Mouse (Mus musculus): ENCODE measurements around the gene Dnah7b. TPM values are rescaled to one million over a fixed set of nuclear protein-coding genes. Genes with fewer than 3 reads are reported as not detected.
"Not testable (repeated sequence)": the region's sequence is repeated elsewhere in the genome, so short reads cannot be mapped to it uniquely, and the experiment has no call there.

Gene Dnah7b
- polyA plus RNA-seq, 1 experiment from 2014 or later: 1.3 TPM

- 68% methylated on average over 2 of the region's 2 CpGs for WGBS
- not testable (repeated sequence) for H3K27me3 ChIP-seq (ENCODE audit: control insufficient read depth, insufficient read depth, low read length); H3K27ac ChIP-seq (ENCODE audit: low read length); H3K36me3 ChIP-seq (ENCODE audit: control insufficient read depth, insufficient read depth); H3K4me3 ChIP-seq (ENCODE audit: low read length); H3K4me1 ChIP-seq (ENCODE audit: control insufficient read depth, insufficient read depth, low read length); H3K9ac ChIP-seq (ENCODE audit: low read length); ATAC-seq (replicated peaks; ENCODE audit: extremely low read depth, insufficient read depth, low FRiP score); H3K9me3 ChIP-seq (replicated peaks; ENCODE audit: control insufficient read depth, low read length); H3K4me2 ChIP-seq (ENCODE audit: low read depth, low read length)
Observed at GRCm38 (mm10) chr1:46278057-46278910, 212.2 kb downstream of the Dnah7b start.

- WGBS: 75% methylated on average over 1 of the region's 1 CpGs
- H3K36me3 ChIP-seq (ENCODE audit: control insufficient read depth, insufficient read depth); H3K27me3 ChIP-seq (ENCODE audit: control insufficient read depth, insufficient read depth, low read length); H3K4me2 ChIP-seq (ENCODE audit: low read depth, low read length); H3K27ac ChIP-seq (ENCODE audit: low read length); ATAC-seq (replicated peaks; ENCODE audit: extremely low read depth, insufficient read depth, low FRiP score); H3K4me3 ChIP-seq (ENCODE audit: low read length); H3K9me3 ChIP-seq (replicated peaks; ENCODE audit: control insufficient read depth, low read length); H3K9ac ChIP-seq (ENCODE audit: low read length); H3K4me1 ChIP-seq (ENCODE audit: control insufficient read depth, insufficient read depth, low read length): not testable (repeated sequence)
Observed at GRCm38 (mm10) chr1:46278911-46279565, 212.9 kb downstream of the Dnah7b start.

- H3K4me2 ChIP-seq (ENCODE audit: low read depth, low read length); H3K27ac ChIP-seq (ENCODE audit: low read length); H3K4me1 ChIP-seq (ENCODE audit: control insufficient read depth, insufficient read depth, low read length); H3K36me3 ChIP-seq (ENCODE audit: control insufficient read depth, insufficient read depth); H3K27me3 ChIP-seq (ENCODE audit: control insufficient read depth, insufficient read depth, low read length); H3K9ac ChIP-seq (ENCODE audit: low read length); H3K9me3 ChIP-seq (replicated peaks; ENCODE audit: control insufficient read depth, low read length); H3K4me3 ChIP-seq (ENCODE audit: low read length); ATAC-seq (replicated peaks; ENCODE audit: extremely low read depth, insufficient read depth, low FRiP score): not testable (repeated sequence)
- WGBS: 83% methylated on average over 2 of the region's 2 CpGs
Observed at GRCm38 (mm10) chr1:46294451-46294850, 228.3 kb downstream of the Dnah7b start.

- not testable (repeated sequence) for H3K27me3 ChIP-seq (ENCODE audit: control insufficient read depth, insufficient read depth, low read length); H3K27ac ChIP-seq (ENCODE audit: low read length); H3K9me3 ChIP-seq (replicated peaks; ENCODE audit: control insufficient read depth, low read length); H3K4me2 ChIP-seq (ENCODE audit: low read depth, low read length); H3K9ac ChIP-seq (ENCODE audit: low read length); H3K4me3 ChIP-seq (ENCODE audit: low read length); H3K36me3 ChIP-seq (ENCODE audit: control insufficient read depth, insufficient read depth); ATAC-seq (replicated peaks; ENCODE audit: extremely low read depth, insufficient read depth, low FRiP score); H3K4me1 ChIP-seq (ENCODE audit: control insufficient read depth, insufficient read depth, low read length)
Observed at GRCm38 (mm10) chr1:46325942-46326341, 259.8 kb downstream of the Dnah7b start.

GRCm38 (mm10) chr1:46345301-46345700, 279.2 kb downstream of the Dnah7b start:
- 83% methylated on average over 3 of the region's 3 CpGs for WGBS
- not testable (repeated sequence) for H3K4me1 ChIP-seq (ENCODE audit: control insufficient read depth, insufficient read depth, low read length); H3K27me3 ChIP-seq (ENCODE audit: control insufficient read depth, insufficient read depth, low read length); H3K9me3 ChIP-seq (replicated peaks; ENCODE audit: control insufficient read depth, low read length); H3K9ac ChIP-seq (ENCODE audit: low read length); H3K36me3 ChIP-seq (ENCODE audit: control insufficient read depth, insufficient read depth); ATAC-seq (replicated peaks; ENCODE audit: extremely low read depth, insufficient read depth, low FRiP score); H3K4me2 ChIP-seq (ENCODE audit: low read depth, low read length); H3K27ac ChIP-seq (ENCODE audit: low read length); H3K4me3 ChIP-seq (ENCODE audit: low read length)

GRCm38 (mm10) chr1:46380641-46381040, 314.5 kb downstream of the Dnah7b start:
- WGBS: 80% methylated on average over 3 of the region's 3 CpGs
- H3K9ac ChIP-seq (ENCODE audit: low read length); H3K4me3 ChIP-seq (ENCODE audit: low read length); H3K4me1 ChIP-seq (ENCODE audit: control insufficient read depth, insufficient read depth, low read length); H3K9me3 ChIP-seq (replicated peaks; ENCODE audit: control insufficient read depth, low read length); H3K4me2 ChIP-seq (ENCODE audit: low read depth, low read length); ATAC-seq (replicated peaks; ENCODE audit: extremely low read depth, insufficient read depth, low FRiP score); H3K27me3 ChIP-seq (ENCODE audit: control insufficient read depth, insufficient read depth, low read length); H3K27ac ChIP-seq (ENCODE audit: low read length); H3K36me3 ChIP-seq (ENCODE audit: control insufficient read depth, insufficient read depth): not testable (repeated sequence)

- ATAC-seq (replicated peaks; ENCODE audit: extremely low read depth, insufficient read depth, low FRiP score); H3K27ac ChIP-seq (ENCODE audit: low read length); H3K9me3 ChIP-seq (replicated peaks; ENCODE audit: control insufficient read depth, low read length); H3K9ac ChIP-seq (ENCODE audit: low read length); H3K4me2 ChIP-seq (ENCODE audit: low read depth, low read length); H3K27me3 ChIP-seq (ENCODE audit: control insufficient read depth, insufficient read depth, low read length); H3K4me3 ChIP-seq (ENCODE audit: low read length); H3K36me3 ChIP-seq (ENCODE audit: control insufficient read depth, insufficient read depth); H3K4me1 ChIP-seq (ENCODE audit: control insufficient read depth, insufficient read depth, low read length): not testable (repeated sequence)
- WGBS: 80% methylated on average over 3 of the region's 4 CpGs
Observed at GRCm38 (mm10) chr1:46394681-46395297, 328.7 kb downstream of the Dnah7b start.

- Histone ChIP-seq H3K9me3 (replicated peaks; ENCODE audit: control insufficient read depth, low read length) (no peaks in the 10 kb centered on the region), H3K36me3 (ENCODE audit: control insufficient read depth, insufficient read depth) (no peaks in the 10 kb centered on the region), H3K27ac (ENCODE audit: low read length) (no peak overlapping the region), H3K4me1 (ENCODE audit: control insufficient read depth, insufficient read depth, low read length) (no peaks in the 10 kb centered on the region), H3K4me3 (ENCODE audit: low read length) (no peak overlapping the region), H3K4me2 (ENCODE audit: low read depth, low read length) (no peak overlapping the region), H3K9ac (ENCODE audit: low read length) (no peak overlapping the region), H3K27me3 (ENCODE audit: control insufficient read depth, insufficient read depth, low read length) (no peaks in the 10 kb centered on the region)
- WGBS: 70% methylated on average over 6 of the region's 6 CpGs
- no peak for ATAC-seq (replicated peaks; ENCODE audit: extremely low read depth, insufficient read depth, low FRiP score)
Observed at GRCm38 (mm10) chr1:46408324-46409115, 342.4 kb downstream of the Dnah7b start.

All from heart, embryonic 16.5 days (tissue).